Mouse (Mus musculus) liver, postnatal 0 days (tissue): ENCODE results near the gene Adora3.

Source experiments
- CTCF ChIP-seq: sonication (generic); IDR thresholded peaks from 2 replicates; pipeline ENCODE4 v1.5.1; 2016; ENCODE audit warnings: antibody characterized with exemption, low read depth
- EP300 ChIP-seq: IDR thresholded peaks from 2 replicates; pipeline ENCODE4 v1.6.1; 2016; ENCODE audit warnings: antibody characterized with exemption, low read depth, mild to moderate bottlenecking

GRCm38 (mm10) chr3:105933926-105934325, 63.3 kb downstream of the Adora3 start:
- TF ChIP-seq CTCF: no peak
- TF ChIP-seq EP300: no peak
